Mouse (Mus musculus) CD4-positive helper T cell, adult 2 months (primary cell): ENCODE data around the gene Ttll2.
"Not testable (repeated sequence)": the region's sequence is repeated elsewhere in the genome, so short reads cannot be mapped to it uniquely, and the experiment has no call there.

Experiments used
- DNase-seq: peaks from one replicate; pipeline ENCODE4 v3.0.0-alpha.2; 2012; ENCODE audit warnings: low read depth, missing footprints, low spot score

The Ttll2 gene

DNA sequence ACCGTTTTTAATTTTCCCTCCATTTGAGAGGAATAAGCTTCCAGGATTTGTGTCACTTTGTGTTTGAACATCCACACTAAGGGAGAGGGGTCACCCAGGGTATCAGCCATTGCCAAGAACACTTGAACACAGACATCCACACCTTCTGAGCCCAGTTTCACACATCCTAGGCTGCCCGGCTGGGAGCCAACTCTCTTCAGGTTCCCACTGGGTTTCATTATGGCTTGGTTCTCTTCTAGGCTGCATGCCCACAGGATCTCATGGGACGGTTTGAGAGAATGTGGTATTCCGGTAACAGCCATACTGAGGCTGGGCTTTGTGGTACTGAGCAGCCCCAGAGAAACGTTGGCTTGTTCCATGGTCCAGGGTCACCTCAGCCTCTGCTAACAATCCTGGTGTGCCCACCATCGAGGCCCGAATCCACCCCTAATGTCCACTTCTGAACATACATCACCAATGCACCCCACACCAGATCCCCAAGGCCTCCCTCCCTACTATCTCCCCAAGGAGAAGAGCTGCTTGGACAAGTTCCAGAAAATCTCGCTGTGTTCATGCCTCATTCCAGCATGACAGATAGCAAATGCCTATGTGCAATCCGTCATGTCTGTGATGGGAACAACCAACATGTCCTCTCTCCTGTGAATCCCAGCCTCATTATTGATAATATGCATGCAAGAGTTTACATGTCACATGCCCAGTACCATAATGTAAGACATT, 8.4 kb upstream of the Ttll2 start:
- not testable (repeated sequence) for DNase-seq

DNA sequence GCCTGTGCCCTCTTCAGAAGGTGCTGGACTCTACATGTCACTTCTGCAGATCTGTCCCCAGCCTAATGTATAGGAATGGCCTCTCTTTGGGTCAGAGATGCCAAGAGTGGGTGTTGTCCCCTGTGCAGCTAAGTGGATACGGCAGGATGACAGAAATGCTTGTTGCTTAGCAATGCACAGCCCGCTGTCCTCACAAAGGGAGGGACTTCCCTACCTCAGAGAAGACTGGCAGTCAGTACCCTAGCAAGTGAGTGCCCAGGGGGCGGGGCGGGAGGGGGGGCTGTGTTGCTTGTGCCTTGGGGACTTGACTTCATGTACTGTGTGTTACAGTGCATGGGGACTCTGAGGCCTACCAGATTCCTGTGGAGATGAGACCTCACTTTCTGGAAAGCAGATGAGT, 7.3 kb upstream of the Ttll2 start:
- not testable (repeated sequence) for DNase-seq

DNA sequence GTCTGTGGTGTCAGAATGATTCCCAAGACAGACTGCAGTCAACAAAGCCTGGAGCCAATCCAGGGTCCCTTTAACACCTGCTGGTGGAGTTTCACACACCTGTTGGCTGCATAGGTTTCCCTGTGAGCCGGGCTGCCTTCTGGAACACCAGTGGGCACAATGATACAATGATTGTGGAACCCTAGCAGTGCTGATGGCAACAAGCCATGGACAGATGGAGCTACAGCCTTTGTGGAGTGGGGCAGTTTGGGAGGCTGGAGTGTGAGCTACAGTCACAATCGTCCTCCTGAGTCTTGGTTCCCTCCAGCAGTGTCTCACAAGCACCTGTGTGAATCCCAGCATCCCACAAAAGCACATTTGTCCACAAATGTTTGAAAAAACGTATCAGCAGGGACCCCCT, 3.7 kb downstream of the Ttll2 start:
- not testable (repeated sequence) for DNase-seq

DNA sequence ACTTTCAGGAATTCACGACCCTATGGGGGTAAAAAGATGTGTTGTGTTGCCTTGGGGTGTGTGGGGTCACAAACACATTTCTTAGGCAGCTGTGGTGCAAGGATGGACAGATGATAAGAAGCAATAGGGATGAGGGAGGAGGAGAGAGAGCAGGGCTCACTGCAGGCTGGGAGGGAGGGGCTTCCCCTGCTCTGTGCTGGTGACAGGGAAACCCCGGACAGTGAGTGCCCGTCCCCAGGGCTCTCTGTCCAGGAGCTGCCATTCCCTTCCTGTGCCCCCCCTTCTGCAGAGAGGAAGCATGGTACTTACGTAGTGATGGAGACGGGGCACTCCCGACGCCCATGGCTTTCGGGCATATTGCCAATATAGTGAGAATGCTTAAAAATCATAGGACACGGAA, 15.1 kb downstream of the Ttll2 start:
- not testable (repeated sequence) for DNase-seq

DNA sequence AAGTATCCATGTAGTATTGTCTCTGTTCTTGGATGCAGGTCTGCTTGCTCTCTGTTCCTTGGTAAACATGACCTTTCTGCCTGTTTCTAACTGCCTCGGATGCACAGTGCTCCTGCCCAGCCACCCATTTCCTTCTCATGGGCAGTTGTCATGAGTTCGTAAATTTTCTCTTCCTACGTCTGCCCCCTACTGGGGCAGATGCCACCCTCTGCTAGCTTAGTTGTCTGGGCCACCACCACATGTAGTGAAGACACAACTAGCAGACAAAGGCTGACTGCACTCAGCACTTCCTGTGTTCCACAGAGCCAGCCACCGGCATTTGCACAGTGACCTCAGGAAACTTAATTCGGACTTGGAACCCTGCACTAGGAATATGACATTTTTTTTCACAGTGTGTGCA, 19.8 kb downstream of the Ttll2 start:
- not testable (repeated sequence) for DNase-seq

DNA sequence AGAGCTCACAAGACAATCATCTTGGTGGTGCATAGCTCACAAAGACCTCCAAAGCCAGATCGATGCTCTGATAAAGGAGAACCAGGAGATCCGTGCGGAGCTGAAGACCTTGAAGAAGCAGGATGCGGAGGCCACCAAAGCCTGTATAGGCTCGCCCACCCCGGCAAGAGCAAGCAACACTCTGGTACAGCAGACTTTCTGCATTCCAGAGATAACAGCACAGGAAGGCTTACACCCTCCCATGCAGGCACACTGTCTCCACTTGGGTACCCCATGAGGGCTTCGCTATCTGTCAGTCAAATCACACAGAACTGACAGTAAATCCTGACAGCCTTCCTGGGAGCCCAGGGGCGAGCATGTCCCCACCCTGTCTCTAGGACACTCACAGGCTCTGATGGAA, 26.1 kb downstream of the Ttll2 start:
- not testable (repeated sequence) for DNase-seq

DNA sequence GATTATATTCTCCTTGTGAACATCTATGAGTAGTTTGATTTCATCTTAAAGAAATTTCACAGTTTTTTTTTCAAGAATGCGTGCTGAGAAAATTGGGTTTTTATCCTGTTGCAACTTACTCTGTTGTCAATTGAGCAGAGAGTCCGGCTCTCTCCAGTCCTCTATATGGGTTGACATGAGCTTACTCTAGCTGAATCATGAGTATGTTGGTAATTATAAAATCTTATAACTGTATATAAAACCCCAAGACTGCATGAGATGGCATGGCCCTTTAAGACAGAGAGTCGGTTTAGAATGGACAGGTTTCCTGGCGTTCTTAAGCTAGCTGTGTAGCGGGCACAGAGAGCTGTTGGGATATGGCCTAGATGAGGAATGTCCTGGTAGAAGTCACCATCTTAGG, 28.1 kb downstream of the Ttll2 start, which contains the start of gene Tcp10a:
Gene Tcp10a (plus strand): TSS at position 301 of the 400 bp plus-strand sequence.
- DNase-seq, result not testable (repeated sequence)

DNA sequence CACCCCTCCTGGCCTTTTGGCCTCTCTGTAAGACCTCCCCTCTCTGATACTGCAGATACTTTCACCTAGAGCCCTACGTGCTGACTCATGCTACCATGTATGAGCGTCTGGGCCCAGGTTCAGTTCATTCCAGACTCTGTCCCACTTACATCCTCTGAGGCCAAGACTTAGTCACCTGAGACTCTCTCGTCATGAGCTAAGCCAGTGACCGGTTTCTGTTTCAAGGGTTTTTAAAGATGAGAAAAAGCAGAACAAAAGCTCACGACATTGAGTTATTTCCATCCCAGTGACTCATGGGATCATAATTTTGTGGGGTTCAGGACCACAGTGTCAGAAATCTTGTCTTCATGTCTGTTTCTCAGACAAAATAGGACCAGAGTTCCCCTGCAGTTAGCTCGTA, 32.7 kb downstream of the Ttll2 start:
- not testable (repeated sequence) for DNase-seq

DNA sequence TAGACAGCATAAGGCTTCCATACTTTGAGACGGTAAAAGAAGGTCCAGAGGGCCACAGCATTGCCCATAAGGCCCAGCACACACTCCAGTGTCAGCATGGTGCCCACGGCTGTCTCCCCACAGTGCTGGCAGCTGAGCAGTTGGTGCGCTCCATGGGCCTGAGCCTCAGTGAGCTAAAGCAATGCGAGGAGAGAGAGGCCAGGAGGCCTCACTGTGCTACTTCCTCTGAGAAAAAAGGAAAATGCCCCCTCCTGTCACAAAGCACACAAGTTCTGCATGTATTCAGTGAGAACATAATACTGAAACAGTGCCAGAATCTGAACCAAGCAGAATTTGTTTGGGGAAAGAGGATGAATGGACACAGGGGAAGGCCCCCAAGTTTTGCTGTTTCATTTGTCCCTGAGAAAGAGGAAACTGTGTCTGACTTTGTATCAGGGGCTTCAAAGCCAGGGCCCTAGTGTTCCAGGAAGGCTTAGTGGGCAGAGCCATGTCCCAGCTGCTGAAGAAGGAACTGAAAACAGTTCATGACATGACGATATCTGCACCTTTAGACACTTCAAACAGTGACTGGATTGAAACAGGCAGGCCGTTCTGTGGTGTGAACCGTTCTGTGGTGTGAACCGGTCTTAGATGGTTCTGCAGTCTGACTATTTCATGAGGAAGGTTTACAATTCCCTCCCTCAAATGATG, 36.7 kb downstream of the Ttll2 start:
- DNase-seq, result not testable (repeated sequence)

DNA sequence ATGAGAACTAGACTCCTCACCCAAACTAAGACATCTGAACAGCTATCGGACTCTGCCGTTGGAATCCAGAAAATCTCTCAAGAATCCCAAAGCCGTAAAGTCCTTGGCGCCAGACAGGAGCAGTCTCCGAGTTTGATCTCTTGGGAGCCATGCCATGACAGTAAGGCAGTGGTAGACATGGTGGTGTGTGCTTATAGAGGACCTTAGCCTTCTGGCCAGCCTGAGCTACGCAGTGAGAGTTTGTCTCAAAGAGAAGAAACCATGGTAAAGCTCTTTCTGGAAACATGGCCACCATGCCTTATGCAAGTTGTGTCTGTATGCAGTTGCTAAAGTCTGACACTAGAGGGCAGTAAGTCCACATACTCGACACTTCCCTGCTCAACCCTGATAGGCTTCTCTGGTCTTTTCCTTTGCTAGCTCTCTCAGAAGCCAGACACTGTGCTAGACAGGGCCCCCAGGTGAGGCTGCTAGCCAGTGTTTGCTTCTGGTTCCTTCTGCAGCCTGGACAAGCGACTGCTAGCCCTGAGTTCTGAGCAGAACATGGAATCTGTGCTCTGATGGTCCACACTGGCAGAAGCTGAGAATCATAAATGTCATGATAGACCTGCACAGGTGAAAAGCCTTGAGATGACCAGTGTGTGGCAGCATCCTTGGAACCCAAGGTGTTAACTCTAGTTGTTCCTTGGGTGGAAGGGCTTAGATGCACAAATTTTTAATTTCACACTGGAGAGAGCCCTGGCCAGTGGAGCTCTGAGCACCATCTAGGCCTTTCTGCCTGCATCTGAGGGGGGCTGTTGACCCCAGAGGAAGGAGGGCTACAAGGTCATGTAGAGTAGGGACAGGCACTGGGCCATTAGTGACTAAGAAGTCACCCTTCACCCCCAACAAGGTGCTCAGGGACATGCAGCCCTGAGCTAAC, 46.0 kb downstream of the Ttll2 start:
- DNase-seq, result not testable (repeated sequence)
